Mouse (Mus musculus): ENCODE results near the gene Olfr414. TPM values are rescaled to one million over a fixed set of nuclear protein-coding genes. Genes with fewer than 3 reads are reported as not detected.

Gene Olfr414
- polyA plus RNA-seq, 1 experiment from 2014 or later = not detected

Other genes with a start within 250 kb of the Olfr414 start
- gene Olfr419, start 172.0 kb upstream of the Olfr414 start, polyA plus RNA-seq (2016; fragmentation: Nextera tagmentation; extraction: Ambion mirVana) = not detected in 2 replicates
- not detected in 2 replicates for gene Mptx1, start 93.5 kb upstream of the Olfr414 start, polyA plus RNA-seq (2016; fragmentation: Nextera tagmentation; extraction: Ambion mirVana)
- not detected in 2 replicates for gene Olfr417, start 58.9 kb upstream of the Olfr414 start, polyA plus RNA-seq (2016; fragmentation: Nextera tagmentation; extraction: Ambion mirVana)
- gene Olfr248, start 33.0 kb upstream of the Olfr414 start, polyA plus RNA-seq (2016; fragmentation: Nextera tagmentation; extraction: Ambion mirVana) = not detected in 2 replicates
- not detected in 2 replicates for gene Olfr220, start 18.0 kb downstream of the Olfr414 start, polyA plus RNA-seq (2016; fragmentation: Nextera tagmentation; extraction: Ambion mirVana)
- 3.3 and 4.1 TPM in 2 replicates for gene Fmn2, start 77.8 kb downstream of the Olfr414 start, polyA plus RNA-seq (2016; fragmentation: Nextera tagmentation; extraction: Ambion mirVana)

Measured in forebrain, embryonic 10.5 days (tissue).